Mouse (Mus musculus): ENCODE results near the gene Polr1c. TPM values are rescaled to one million over a fixed set of nuclear protein-coding genes. Genes with fewer than 3 reads are reported as not detected.

Polr1c gene
- polyA plus RNA-seq, 1 experiment from 2014 or later, result 75.8 TPM

- Histone ChIP-seq H3K4me3 (replicated peaks) (no peak overlapping the region), H3K36me3 (peaks cover 62% of the 10 kb centered on the region), H3K27ac (no peak overlapping the region), H3K9ac (no peak overlapping the region), H3K4me1 (replicated peaks) (peaks cover 4% of the 10 kb centered on the region; the same call in 1 of the 2 replicates), H3K4me2 (replicated peaks) (no peak overlapping the region), H3K9me3 (no peaks in the 10 kb centered on the region), H3K27me3 (replicated peaks) (no peaks in the 10 kb centered on the region)
- WGBS, result 59% methylated on average over 11 of the region's 11 CpGs
- ATAC-seq, result no peak
Measured at GRCm38 (mm10) chr17:46241471-46241870, 6.4 kb downstream of the Polr1c start.

GRCm38 (mm10) chr17:46239516-46240114 lies 8.2 kb downstream of the Polr1c start:
- H3K4me3 ChIP-seq (replicated peaks), result no peak overlapping the region
- ATAC-seq, result no peak
- peaks cover 59% of the 10 kb centered on the region for H3K36me3 ChIP-seq
- peaks cover 4% of the 10 kb centered on the region; the same call in 1 of the 2 replicates for H3K4me1 ChIP-seq (replicated peaks)
- H3K9ac ChIP-seq, result no peak overlapping the region
- H3K9me3 ChIP-seq, result no peaks in the 10 kb centered on the region
- H3K27me3 ChIP-seq (replicated peaks), result no peaks in the 10 kb centered on the region
- H3K27ac ChIP-seq, result no peak overlapping the region
- 91% methylated on average over 15 of the region's 15 CpGs for WGBS
- H3K4me2 ChIP-seq (replicated peaks), result no peak overlapping the region

- Histone ChIP-seq H3K4me3 (replicated peaks) (no peak overlapping the region), H3K27me3 (replicated peaks) (no peaks in the 10 kb centered on the region), H3K9me3 (no peaks in the 10 kb centered on the region), H3K36me3 (peaks cover 54% of the 10 kb centered on the region), H3K27ac (no peak overlapping the region), H3K4me2 (replicated peaks) (no peak overlapping the region), H3K9ac (no peak overlapping the region), H3K4me1 (replicated peaks) (0 out of 2 replicates have a peak, but pooled peaks cover under 1% of the 10 kb centered on the region)
- ATAC-seq, result no peak
- WGBS, result 79% methylated on average over 5 of the region's 5 CpGs
Measured at GRCm38 (mm10) chr17:46237480-46237879, 10.4 kb downstream of the Polr1c start.

GRCm38 (mm10) chr17:46237079-46237478 lies 10.8 kb downstream of the Polr1c start:
- H3K4me3 ChIP-seq (replicated peaks), result no peak overlapping the region
- ATAC-seq, result no peak
- H3K27ac ChIP-seq, result no peak overlapping the region
- H3K36me3 ChIP-seq, result peaks cover 50% of the 10 kb centered on the region
- 93% methylated on average over 6 of the region's 6 CpGs for WGBS
- H3K4me1 ChIP-seq (replicated peaks), result no peaks in the 10 kb centered on the region
- H3K9ac ChIP-seq, result no peak overlapping the region
- no peak overlapping the region for H3K4me2 ChIP-seq (replicated peaks)
- H3K9me3 ChIP-seq, result no peaks in the 10 kb centered on the region
- H3K27me3 ChIP-seq (replicated peaks), result no peaks in the 10 kb centered on the region

- H3K9ac ChIP-seq, result no peak overlapping the region
- H3K27ac ChIP-seq, result no peak overlapping the region
- H3K4me3 ChIP-seq (replicated peaks), result no peak overlapping the region
- WGBS, result 95% methylated on average over 1 of the region's 1 CpGs
- H3K36me3 ChIP-seq, result peaks cover 49% of the 10 kb centered on the region
- H3K4me1 ChIP-seq (replicated peaks), result no peaks in the 10 kb centered on the region
- no peaks in the 10 kb centered on the region for H3K9me3 ChIP-seq
- H3K27me3 ChIP-seq (replicated peaks), result no peaks in the 10 kb centered on the region
- no peak overlapping the region for H3K4me2 ChIP-seq (replicated peaks)
- no peak for ATAC-seq
Measured at GRCm38 (mm10) chr17:46236067-46236466, 11.8 kb downstream of the Polr1c start.

GRCm38 (mm10) chr17:46227576-46227975 lies 20.3 kb downstream of the Polr1c start:
- Histone ChIP-seq H3K9ac (no peak overlapping the region), H3K27ac (no peak overlapping the region), H3K4me1 (replicated peaks) (no peaks in the 10 kb centered on the region), H3K27me3 (replicated peaks) (no peaks in the 10 kb centered on the region), H3K36me3 (peaks cover 54% of the 10 kb centered on the region), H3K4me3 (replicated peaks) (no peak overlapping the region), H3K4me2 (replicated peaks) (no peak overlapping the region), H3K9me3 (no peaks in the 10 kb centered on the region)
- ATAC-seq, result no peak
- WGBS, result 88% methylated on average over 7 of the region's 7 CpGs

GRCm38 (mm10) chr17:46221601-46222000 lies 26.3 kb downstream of the Polr1c start:
- no peak overlapping the region for H3K4me3 ChIP-seq (replicated peaks)
- no peaks in the 10 kb centered on the region for H3K9me3 ChIP-seq
- no peak overlapping the region for H3K4me2 ChIP-seq (replicated peaks)
- WGBS, result 90% methylated on average over 3 of the region's 3 CpGs
- H3K36me3 ChIP-seq, result peaks cover 63% of the 10 kb centered on the region
- H3K4me1 ChIP-seq (replicated peaks), result no peaks in the 10 kb centered on the region
- H3K9ac ChIP-seq, result no peak overlapping the region
- no peaks in the 10 kb centered on the region for H3K27me3 ChIP-seq (replicated peaks)
- H3K27ac ChIP-seq, result no peak overlapping the region
- ATAC-seq, result no peak

- peaks cover 58% of the 10 kb centered on the region for H3K36me3 ChIP-seq
- 72% methylated on average over 3 of the region's 3 CpGs for WGBS
- no peak overlapping the region for H3K27ac ChIP-seq
- no peak overlapping the region for H3K4me3 ChIP-seq (replicated peaks)
- H3K9ac ChIP-seq, result no peak overlapping the region
- H3K27me3 ChIP-seq (replicated peaks), result no peaks in the 10 kb centered on the region
- no peak overlapping the region for H3K4me2 ChIP-seq (replicated peaks)
- H3K4me1 ChIP-seq (replicated peaks), result no peaks in the 10 kb centered on the region
- H3K9me3 ChIP-seq, result no peaks in the 10 kb centered on the region
- no peak for ATAC-seq
Measured at GRCm38 (mm10) chr17:46210550-46210949, 37.3 kb downstream of the Polr1c start.

- no peak overlapping the region for H3K9ac ChIP-seq
- ATAC-seq, result no peak
- H3K36me3 ChIP-seq, result peaks cover 34% of the 10 kb centered on the region
- H3K4me3 ChIP-seq (replicated peaks), result no peak overlapping the region
- no peak overlapping the region for H3K27ac ChIP-seq
- no peaks in the 10 kb centered on the region for H3K27me3 ChIP-seq (replicated peaks)
- 0 out of 2 replicates have a peak, but pooled peaks cover 6% of the 10 kb centered on the region for H3K4me1 ChIP-seq (replicated peaks)
- no peaks in the 10 kb centered on the region for H3K9me3 ChIP-seq
- no peak overlapping the region for H3K4me2 ChIP-seq (replicated peaks)
Measured at GRCm38 (mm10) chr17:46206676-46207075, 41.2 kb downstream of the Polr1c start.

- peak; percentile 28 for ATAC-seq
- H3K9me3 ChIP-seq, result no peaks in the 10 kb centered on the region
- peak overlapping the region; percentile 82 for H3K9ac ChIP-seq
- peak overlapping the region; percentile 91 for H3K27ac ChIP-seq
- peak overlapping the region; percentile 81 for H3K4me2 ChIP-seq (replicated peaks)
- H3K4me1 ChIP-seq (replicated peaks), result peaks cover 8% of the 10 kb centered on the region; the same call in 1 of the 2 replicates
- under 1% methylated on average over 20 of the region's 20 CpGs for WGBS
- peaks cover 14% of the 10 kb centered on the region; the same call in 1 of the 2 replicates for H3K36me3 ChIP-seq
- H3K4me3 ChIP-seq (replicated peaks), result peak overlapping the region; percentile 84
- H3K27me3 ChIP-seq (replicated peaks), result no peaks in the 10 kb centered on the region
Measured at GRCm38 (mm10) chr17:46203078-46203477, 44.8 kb downstream of the Polr1c start.

- peaks cover 9% of the 10 kb centered on the region; the same call in 1 of the 2 replicates for H3K36me3 ChIP-seq
- H3K9ac ChIP-seq, result peak within 1 kb of the TSS; percentile 82
- peak within 1 kb of the TSS; percentile 84 for H3K4me3 ChIP-seq (replicated peaks)
- H3K27ac ChIP-seq, result peak within 1 kb of the TSS; percentile 91
- peaks cover 8% of the 10 kb centered on the region; the same call in 1 of the 2 replicates for H3K4me1 ChIP-seq (replicated peaks)
- under 1% methylated on average over 66 of the region's 66 CpGs for WGBS
- peak within 1 kb of the TSS; percentile 81 for H3K4me2 ChIP-seq (replicated peaks)
- no peaks in the 10 kb centered on the region for H3K9me3 ChIP-seq
- no peaks in the 10 kb centered on the region for H3K27me3 ChIP-seq (replicated peaks)
- peak; percentile 97 for ATAC-seq
Measured at GRCm38 (mm10) chr17:46202421-46203071, 45.3 kb downstream of the Polr1c start, which contains the start of the genes Polh and Xpo5. Gene Polh (minus strand): TSS chr17:46202645. Gene Xpo5 (plus strand): TSS chr17:46202782.

GRCm38 (mm10) chr17:46201151-46201550 lies 46.7 kb downstream of the Polr1c start:
- peak overlapping the region; percentile 80 for H3K4me2 ChIP-seq (replicated peaks)
- peaks cover 11% of the 10 kb centered on the region; the same call in 1 of the 2 replicates for H3K36me3 ChIP-seq
- WGBS, result 44% methylated on average over 6 of the region's 6 CpGs
- H3K4me1 ChIP-seq (replicated peaks), result peaks cover 8% of the 10 kb centered on the region; the same call in 1 of the 2 replicates
- H3K27me3 ChIP-seq (replicated peaks), result no peaks in the 10 kb centered on the region
- H3K9ac ChIP-seq, result no peak overlapping the region
- H3K4me3 ChIP-seq (replicated peaks), result peak overlapping the region; percentile 84
- H3K27ac ChIP-seq, result no peak overlapping the region
- H3K9me3 ChIP-seq, result no peaks in the 10 kb centered on the region
- no peak for ATAC-seq
